Mouse (Mus musculus) lung, postnatal 25 days (tissue): Measurements from ENCODE around the gene Gm12695.

ENCODE experiments used
- DNase-seq: peaks from one replicate; pipeline ENCODE4 v3.0.0; 2022; ENCODE audit warnings: low spot score

Gene Gm12695

GRCm38 (mm10) chr4:96785086-96785485, at the start of gene Gm12695:
Gm12695 (minus strand) TSS chr4:96785186.
- DNase-seq: no peak

GRCm38 (mm10) chr4:96825540-96826045, 40.6 kb upstream of the Gm12695 start:
- DNase-seq: no peak

GRCm38 (mm10) chr4:96806824-96807808, 22.1 kb upstream of the Gm12695 start:
- peak; percentile 56 for DNase-seq

GRCm38 (mm10) chr4:96799380-96800157, 14.6 kb upstream of the Gm12695 start:
- peak; percentile 19 for DNase-seq

- DNase-seq: no peak
These were observed 12.6 kb upstream of the Gm12695 start for GRCm38 (mm10) chr4:96797583-96797982.

- no peak for DNase-seq
These were observed 6.3 kb upstream of the Gm12695 start for GRCm38 (mm10) chr4:96791301-96791700.

GRCm38 (mm10) chr4:96789905-96790304, 4.9 kb upstream of the Gm12695 start:
- no peak for DNase-seq

- DNase-seq: no peak
These were observed 1.6 kb upstream of the Gm12695 start for GRCm38 (mm10) chr4:96786610-96787009.

- no peak for DNase-seq
These were observed 11.9 kb downstream of the Gm12695 start for GRCm38 (mm10) chr4:96772966-96773566.

- DNase-seq: no peak
These were observed 18.5 kb downstream of the Gm12695 start for GRCm38 (mm10) chr4:96766396-96766998.

GRCm38 (mm10) chr4:96751953-96752352, 33.0 kb downstream of the Gm12695 start:
- no peak for DNase-seq

GRCm38 (mm10) chr4:96740472-96740871, 44.5 kb downstream of the Gm12695 start:
- DNase-seq: no peak

GRCm38 (mm10) chr4:96729256-96729655, 55.7 kb downstream of the Gm12695 start:
- no peak for DNase-seq

- DNase-seq: no peak
These were observed 56.8 kb downstream of the Gm12695 start for GRCm38 (mm10) chr4:96728211-96728610.

- DNase-seq: peak; percentile 51
These were observed 59.5 kb downstream of the Gm12695 start for GRCm38 (mm10) chr4:96725415-96726055.

- DNase-seq: no peak
These were observed 62.7 kb downstream of the Gm12695 start for GRCm38 (mm10) chr4:96722301-96722700.

GRCm38 (mm10) chr4:96718977-96719966, 65.7 kb downstream of the Gm12695 start:
- no peak for DNase-seq

GRCm38 (mm10) chr4:96718503-96718902, 66.5 kb downstream of the Gm12695 start:
- DNase-seq: no peak

- peak; percentile 34 for DNase-seq
These were observed 79.6 kb downstream of the Gm12695 start for GRCm38 (mm10) chr4:96705281-96705951.
